Mouse (Mus musculus) ES-Bruce4 (cell line): ENCODE results near the gene Farp2.

Experiments
- CTCF ChIP-seq: IDR thresholded peaks from one replicate; pipeline ENCODE4 v1.8.1; 2011; ENCODE audit warnings: low read depth, low read length
- EP300 ChIP-seq: IDR thresholded peaks from 2 replicates; pipeline ENCODE4 v1.6.1; 2011; ENCODE audit warnings: low read depth, low read length; ENCODE audit not compliant: insufficient read depth
- POLR2A ChIP-seq: IDR thresholded peaks from one replicate; pipeline ENCODE4 v1.8.1; 2011; ENCODE audit warnings: low read length; ENCODE audit not compliant: insufficient read depth

DNA sequence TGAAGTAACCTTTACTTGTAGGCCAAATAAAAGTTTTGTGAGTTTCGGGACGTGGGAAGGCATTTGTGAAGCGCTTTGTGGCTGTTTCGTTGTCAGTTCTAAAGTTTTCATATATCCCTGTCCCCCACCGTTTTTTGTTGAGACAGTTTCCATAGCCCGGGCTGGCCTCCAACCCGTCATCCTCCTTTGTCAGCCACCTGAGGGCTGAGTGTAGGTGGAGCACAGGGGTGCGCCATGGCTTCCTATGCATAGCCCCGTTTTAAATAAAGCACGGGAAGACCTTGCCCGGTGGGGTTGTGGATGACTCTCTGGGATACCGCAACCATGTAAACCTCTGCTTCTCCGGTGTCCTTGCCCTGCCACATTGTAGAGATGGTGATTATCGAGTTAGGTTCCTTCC is 1.3 kb downstream of the Farp2 start:
- TF ChIP-seq POLR2A, result no peak
- TF ChIP-seq CTCF, result no peak
- no peak for TF ChIP-seq EP300
